In the genomic region with DNA sequence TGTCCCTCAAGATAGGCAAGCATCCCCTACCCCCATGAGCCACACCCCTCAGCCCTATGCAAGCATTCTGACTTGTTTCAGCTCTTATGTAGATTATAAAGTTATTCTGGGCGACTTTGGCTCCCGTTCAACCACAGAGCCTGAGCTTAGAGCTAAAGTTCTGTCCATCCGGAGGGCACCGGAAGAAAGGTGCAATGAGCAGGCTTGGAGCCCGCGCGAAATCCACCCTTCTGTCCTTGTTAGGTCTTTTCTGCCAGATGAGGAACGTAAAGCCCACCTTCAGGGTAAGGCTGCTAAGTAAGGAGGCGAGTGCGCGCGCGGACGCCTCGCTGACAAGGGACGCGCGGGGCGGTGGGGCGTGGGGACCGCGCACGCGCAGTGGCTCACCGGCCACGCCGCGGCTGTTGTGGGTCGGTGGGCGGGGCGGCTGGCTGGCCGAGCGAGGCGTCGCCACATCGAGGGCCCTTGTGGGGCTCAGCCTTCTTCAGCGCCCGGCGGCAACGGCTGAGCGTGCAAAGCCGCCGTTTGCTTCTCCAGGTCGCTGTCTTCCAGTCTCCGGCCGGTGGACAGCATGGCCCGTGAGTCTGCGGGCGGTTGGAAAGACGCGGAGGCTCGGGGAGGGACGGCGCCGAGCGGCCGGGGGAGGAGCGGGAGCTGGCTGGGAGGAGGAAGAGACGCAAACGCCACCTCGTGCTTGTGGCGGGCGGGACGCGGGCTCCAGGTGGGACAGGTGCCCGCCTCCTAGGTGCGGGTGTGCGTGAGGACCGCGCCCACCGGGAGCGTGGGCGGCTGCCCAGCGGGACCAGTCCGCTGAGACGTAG, we compare ENCODE assay signal across 8 mouse cellular contexts. TPM values are rescaled to one million over a fixed set of nuclear protein-coding genes. Genes with fewer than 3 reads are reported as not detected.
DNase-seq lines count a peak whose midpoint lies in the region; ATAC-seq and TF ChIP-seq lines count a peak whose summit lies in the region.

A gene (plus strand): TSS at position 361 of the 821 bp plus-strand sequence.

- 0 out of 2 replicates have a peak, but pooled peaks cover 4% of the 10 kb centered on the region for H3K36me3 ChIP-seq in forebrain, postnatal 0 days (ENCODE audit: insufficient read depth)

- peak; percentile 71 for DNase-seq in ES-CJ7 (ENCODE audit: low read depth, low spot score)
- DNase-seq in cerebellum, adult 11 months: peak; percentile 79
- peak; percentile 87 for DNase-seq in forebrain, postnatal 0 days
- peak; percentile 86 for DNase-seq in heart, postnatal 4 days
- DNase-seq in layer of hippocampus, postnatal 10 days (ENCODE audit: low spot score in 2 of 2): peak; percentile 68 to 83
- DNase-seq in lung, postnatal 10 days: peak; percentile 87
- DNase-seq in retina, embryonic 14.5 days (ENCODE audit: low spot score): peak; percentile 93
- DNase-seq in thymus, postnatal 36 days: peak; percentile 76 to 78

- peak within 1 kb of the TSS; percentile 92 for H3K4me3 ChIP-seq in forebrain, postnatal 0 days (ENCODE audit: low read depth, low read length)

- ATAC-seq in forebrain, postnatal 0 days: peak; percentile 74

- WGBS in forebrain, postnatal 0 days: under 1% methylated on average over 70 of the region's 76 CpGs

- peak within 1 kb of the TSS; percentile 89 for H3K4me2 ChIP-seq in forebrain, postnatal 0 days (ENCODE audit: low read depth)

- no peaks in the 10 kb centered on the region for H3K27me3 ChIP-seq in forebrain, postnatal 0 days (ENCODE audit: insufficient read depth, low read length)

- peak; percentile 20; the same call in 1 of the 2 replicates for TF ChIP-seq CTCF in forebrain, postnatal 0 days (IDR thresholded peaks at IDR 0.05; ENCODE audit: low read depth)

- H3K9ac ChIP-seq in forebrain, postnatal 0 days: peak within 1 kb of the TSS; percentile 73

- 0 out of 2 replicates have a peak within 1 kb of the TSS, but pooled peaks have one; percentile 40 for H3K27ac ChIP-seq in forebrain, postnatal 0 days (ENCODE audit: low read depth, low read length)

- peaks cover 4% of the 10 kb centered on the region; the same call in 1 of the 2 replicates for H3K4me1 ChIP-seq in forebrain, postnatal 0 days (ENCODE audit: insufficient read depth)

- H3K9me3 ChIP-seq in forebrain, postnatal 0 days (ENCODE audit: low read length): no peaks in the 10 kb centered on the region

RNA-seq across cellular contexts. Expression of the gene that starts here (rescaled TPM):
- total RNA-seq in forebrain, postnatal 0 days (2014; rRNA removed): 157 and 264 TPM in 2 replicates
- 388 and 523 TPM in 2 replicates for polyA plus RNA-seq in forebrain, postnatal 0 days (2015; fragmentation: Nextera tagmentation; extraction: Ambion mirVana)
- total RNA-seq in heart, postnatal 4 days (2021): 10 to 100 TPM; 20.8 to 28.8 TPM
- 10 to 100 TPM; 49.2 to 63.3 TPM for total RNA-seq in layer of hippocampus, postnatal 10 days (2021)

Comparison
In these comparisons a context has a peak if more than half of its experiments do, and no peak if none do; other contexts are left out.
1. Peak in every context shown above with its lines: DNase-seq, ATAC-seq, H3K4me3 ChIP-seq and H3K27ac ChIP-seq.